Mouse (Mus musculus) CH12.LX (cell line): ENCODE measurements around the gene Grip1. TPM values are rescaled to one million over a fixed set of nuclear protein-coding genes. Genes with fewer than 3 reads are reported as not detected.

Experiments used
- DNase-seq: peaks from one replicate; pipeline ENCODE4 v3.0.0-alpha.2; 2013; ENCODE audit errors: extremely low read depth
- H3K27ac ChIP-seq: 2 replicates; pipeline ENCODE4 v1.5.1; 2012; ENCODE audit warnings: low read depth, mild to moderate bottlenecking, control low read depth, moderate library complexity; ENCODE audit not compliant: insufficient read depth
- H3K27me3 ChIP-seq: replicated peaks from 2 replicates; pipeline ENCODE3; 2012; ENCODE audit warnings: inconsistent platforms
- H3K36me3 ChIP-seq, 2 experiments: replicated peaks in 1 of 2; 2 replicates each; pipeline versions ENCODE3 to v1.6.1; 2012; ENCODE audit warnings: inconsistent platforms in 1 of 2, low read length in 1 of 2, mild to moderate bottlenecking in 1 of 2, mixed read lengths in 1 of 2, moderate library complexity in 1 of 2; ENCODE audit not compliant: control insufficient read depth in 1 of 2, insufficient read depth in 1 of 2
- H3K4me1 ChIP-seq, 2 experiments: 2 replicates each; pipeline ENCODE4 v1.6.1; 2012; ENCODE audit warnings: inconsistent platforms in 1 of 2, moderate library complexity in 1 of 2; ENCODE audit not compliant: insufficient read depth in 2 of 2, control insufficient read depth in 1 of 2
- H3K4me2 ChIP-seq: 2 replicates; pipeline ENCODE4 v1.6.1; 2012; ENCODE audit warnings: low read depth, mild to moderate bottlenecking, control low read depth; ENCODE audit not compliant: poor library complexity, insufficient read depth, severe bottlenecking
- H3K4me3 ChIP-seq, 3 experiments: fragments of 150-350 bp in 1 of 3; sonication (generic) in 1 of 3; replicated peaks in 1 of 3; 2 replicates each; pipeline versions ENCODE3 to v1.5.1; 2011 to 2012; ENCODE audit warnings: low read depth in 2 of 3, low read length in 2 of 3, mild to moderate bottlenecking in 2 of 3, moderate library complexity in 2 of 3, control low read depth in 1 of 3, improper control_type of control experiment in 1 of 3, inconsistent platforms in 1 of 3, mixed read lengths in 1 of 3; ENCODE audit not compliant: poor library complexity in 1 of 3
- H3K79me2 ChIP-seq: replicated peaks from 2 replicates; pipeline ENCODE4 v1.6.1; 2012; ENCODE audit warnings: mild to moderate bottlenecking, moderate library complexity; ENCODE audit not compliant: control insufficient read depth, poor library complexity, insufficient read depth, severe bottlenecking; ENCODE audit errors: extremely low read depth
- H3K9ac ChIP-seq: 2 replicates; pipeline ENCODE4 v1.6.1; 2012; ENCODE audit warnings: low read depth, mild to moderate bottlenecking, control low read depth, moderate library complexity; ENCODE audit not compliant: insufficient read depth
- H3K9me3 ChIP-seq: replicated peaks from 2 replicates; pipeline ENCODE3; 2012; ENCODE audit warnings: low read length, inconsistent platforms, mixed read lengths
- BHLHE40 ChIP-seq: IDR thresholded peaks from 2 replicates; pipeline ENCODE4 v1.6.1; 2011; ENCODE audit warnings: mild to moderate bottlenecking, low read depth, low read length, improper control_type of control experiment
- CHD1 ChIP-seq: IDR thresholded peaks from 2 replicates; pipeline ENCODE4 v1.6.1; 2012; ENCODE audit warnings: low read depth, low read length, improper control_type of control experiment, inconsistent platforms
- CTCF ChIP-seq, 2 experiments: IDR thresholded peaks in 1 of 2; conservative IDR thresholded peaks in 1 of 2; 2 replicates each; pipeline ENCODE4 v1.5.1; 2011 to 2012; ENCODE audit warnings: low read depth in 2 of 2, low read length in 2 of 2, improper control_type of control experiment in 1 of 2, inconsistent platforms in 1 of 2, mild to moderate bottlenecking in 1 of 2, moderate library complexity in 1 of 2
- E2F4 ChIP-seq: IDR thresholded peaks from 2 replicates; pipeline ENCODE4 v1.6.1; 2011; ENCODE audit warnings: low read depth, low read length, improper control_type of control experiment; ENCODE audit not compliant: insufficient replicate concordance
- ELF1 ChIP-seq: IDR thresholded peaks from 2 replicates; pipeline ENCODE4 v1.6.1; 2014; ENCODE audit warnings: low read depth, mild to moderate bottlenecking, inconsistent platforms, low read length, improper control_type of control experiment
- HCFC1 ChIP-seq: IDR thresholded peaks from 2 replicates; pipeline ENCODE4 v1.6.1; 2012; ENCODE audit warnings: low read depth, mild to moderate bottlenecking, inconsistent platforms, low read length, improper control_type of control experiment
- JUND ChIP-seq: conservative IDR thresholded peaks from 2 replicates; pipeline ENCODE4 v1.6.1; 2011; ENCODE audit warnings: low read depth, low read length, improper control_type of control experiment
- MAFK ChIP-seq: IDR thresholded peaks from 2 replicates; pipeline ENCODE4 v1.6.1; 2011; ENCODE audit warnings: low read length, improper control_type of control experiment; ENCODE audit not compliant: insufficient replicate concordance
- MAX ChIP-seq: IDR thresholded peaks from 2 replicates; pipeline ENCODE4 v1.6.1; 2011; ENCODE audit warnings: low read length, improper control_type of control experiment
- MAZ ChIP-seq: IDR thresholded peaks from 2 replicates; pipeline ENCODE4 v1.6.1; 2012; ENCODE audit warnings: low read depth, mild to moderate bottlenecking, inconsistent platforms, low read length, improper control_type of control experiment, moderate library complexity
- MEF2A ChIP-seq: IDR thresholded peaks from 2 replicates; pipeline ENCODE4 v1.6.1; 2014; ENCODE audit warnings: low read depth, mild to moderate bottlenecking, inconsistent platforms, low read length, improper control_type of control experiment, borderline replicate concordance
- MXI1 ChIP-seq: IDR thresholded peaks from 2 replicates; pipeline ENCODE4 v1.6.1; 2011; ENCODE audit warnings: mild to moderate bottlenecking, low read depth, low read length, improper control_type of control experiment
- POLR2A ChIP-seq: IDR thresholded peaks from 2 replicates; pipeline ENCODE4 v1.6.1; 2011; ENCODE audit warnings: low read depth, mild to moderate bottlenecking, improper control_type of control experiment, low read length
- POLR2AphosphoS2 ChIP-seq: IDR thresholded peaks from 2 replicates; pipeline ENCODE4 v1.6.1; 2011; ENCODE audit warnings: low read depth, low read length, improper control_type of control experiment
- RCOR1 ChIP-seq: conservative IDR thresholded peaks from 2 replicates; pipeline ENCODE4 v1.6.1; 2012; ENCODE audit warnings: low read depth, mild to moderate bottlenecking, inconsistent platforms, low read length, improper control_type of control experiment
- SIN3A ChIP-seq: IDR thresholded peaks from 2 replicates; pipeline ENCODE4 v1.6.1; 2012; ENCODE audit warnings: low read length, improper control_type of control experiment, inconsistent platforms
- SMC3 ChIP-seq: IDR thresholded peaks from 2 replicates; pipeline ENCODE4 v1.6.1; 2011; ENCODE audit warnings: low read depth, low read length, improper control_type of control experiment
- ZC3H11A ChIP-seq: IDR thresholded peaks from 2 replicates; pipeline ENCODE4 v1.6.1; 2012; ENCODE audit warnings: low read depth, mild to moderate bottlenecking, inconsistent platforms, low read length, improper control_type of control experiment
- ZKSCAN1 ChIP-seq: IDR thresholded peaks from 2 replicates; pipeline ENCODE4 v1.6.1; 2012; ENCODE audit warnings: low read depth, inconsistent platforms, low read length, improper control_type of control experiment, borderline replicate concordance
- ZMIZ1 ChIP-seq: IDR thresholded peaks from 2 replicates; pipeline ENCODE4 v1.6.1; 2012; ENCODE audit warnings: low read depth, mild to moderate bottlenecking, inconsistent platforms, low read length, improper control_type of control experiment
- dilution Hi-C: fragments of 300-500 bp; cut with MboI; formaldehyde crosslinking; loops from 2 replicates; pipeline ENCODE4 v1.14.3; 2020; ENCODE audit warnings: low sequenced_read_pairs; ENCODE audit not compliant: extremely low pct_unique_long_range_greater_than_20kb, extremely low pct_ligation_motif_present
- in situ Hi-C: fragments of 300-500 bp; cut with MboI; formaldehyde crosslinking; loops from 3 replicates; pipeline ENCODE4 v1.14.3; 2019; ENCODE audit warnings: low sequenced_read_pairs, low pct_ligation_motif_present, low pct_unique_long_range_greater_than_20kb, mixed read lengths
- polyA plus RNA-seq: library from polyadenylated mRNA; unstranded; fragments of >175 nt; gene quantifications from 2 replicates; pipeline ENCODE4 v1.2.1, GENCODE M21; 2012; ENCODE audit warnings: low read depth; ENCODE audit not compliant: insufficient read length
- total RNA-seq, 2 experiments: library from RNA; depleted of rRNA; stranded (reverse); fragments of 300-350 nt in 1 of 2; fragments of >200 nt in 1 of 2; gene quantifications; 2 replicates each; pipeline ENCODE4 v1.2.3; 2012 to 2014

Grip1 gene
- total and polyA plus RNA-seq, 3 experiments = 0.09 to 0.33 (median 0.13) TPM

- no peak overlapping the region; the same call in 1 of the 2 replicates for H3K27ac ChIP-seq
- no peaks in the 10 kb centered on the region for H3K79me2 ChIP-seq
- H3K9ac ChIP-seq = no peak overlapping the region
- peaks cover 54 to 87% of the 10 kb centered on the region in 2 experiments for H3K36me3 ChIP-seq
- in situ Hi-C loops = no loop called here
- TF ChIP-seq ELF1 (no peak), CHD1 (no peak), RCOR1 (no peak), ZMIZ1 (no peak), POLR2AphosphoS2 (no peak), BHLHE40 (no peak), MAFK (no peak)
- H3K4me2 ChIP-seq = no peak overlapping the region
- H3K9me3 ChIP-seq = no peaks in the 10 kb centered on the region
- H3K4me1 ChIP-seq = no peaks in the 10 kb centered on the region
- no peak overlapping the region for H3K4me3 ChIP-seq
- DNase-seq = no peak
- dilution Hi-C loops = no loop called here
- no peaks in the 10 kb centered on the region for H3K27me3 ChIP-seq
These were observed 641.5 kb downstream of the Grip1 start for GRCm38 (mm10) chr10:120095136-120095535.

GRCm38 (mm10) chr10:120095716-120096115, 642.1 kb downstream of the Grip1 start:
- Histone ChIP-seq H3K4me1 (no peaks in the 10 kb centered on the region), H3K4me2 (no peak overlapping the region), H3K9me3 (no peaks in the 10 kb centered on the region), H3K4me3 (no peak overlapping the region), H3K27me3 (no peaks in the 10 kb centered on the region), H3K36me3 (peaks cover 59 to 90% of the 10 kb centered on the region in 2 experiments), H3K79me2 (no peaks in the 10 kb centered on the region), H3K27ac (no peak overlapping the region), H3K9ac (no peak overlapping the region)
- in situ Hi-C loops = no loop called here
- DNase-seq = no peak
- dilution Hi-C loops = no loop called here
- TF ChIP-seq SIN3A (no peak), MXI1 (no peak), HCFC1 (no peak), SMC3 (no peak), E2F4 (no peak), ZKSCAN1 (no peak), MAX (no peak), MAZ (no peak), CTCF (conservative IDR thresholded peaks at IDR 0.05 in 1 of 2, IDR thresholded peaks at IDR 0.05 in 1 of 2; ENCODE audit: low read depth in 2 of 2, low read length in 2 of 2) (no peak), JUND (no peak), POLR2A (no peak), BHLHE40 (no peak), ZC3H11A (no peak), MEF2A (no peak)
- TF ChIP-seq, all 38 proteins: peak for 0
